Mouse (Mus musculus) kidney, adult 2 months (tissue): ENCODE data around the gene Rbms1. TPM values are rescaled to one million over a fixed set of nuclear protein-coding genes. Genes with fewer than 3 reads are reported as not detected.

Source experiments
- DNase-seq: peaks from one replicate; pipeline ENCODE4 v3.0.0; 2021
- H3K27ac ChIP-seq: fragments of 200-500 bp; 2 replicates; pipeline ENCODE4 v1.5.1; 2012; ENCODE audit warnings: low read depth, low read length, control low read depth, inconsistent platforms; ENCODE audit not compliant: insufficient read depth
- H3K27me3 ChIP-seq: fragments of 200-500 bp; replicated peaks from 2 replicates; pipeline ENCODE4 v1.6.1; 2012; ENCODE audit warnings: mild to moderate bottlenecking, moderate library complexity, low read length, inconsistent platforms; ENCODE audit not compliant: control insufficient read depth, insufficient read depth
- H3K36me3 ChIP-seq: fragments of 200-500 bp; 2 replicates; pipeline ENCODE4 v1.6.1; 2012; ENCODE audit warnings: mild to moderate bottlenecking, moderate library complexity, low read length, inconsistent platforms; ENCODE audit not compliant: control insufficient read depth, insufficient read depth
- H3K4me1 ChIP-seq: fragments of 200-500 bp; 2 replicates; pipeline ENCODE4 v1.6.1; 2011; ENCODE audit warnings: low read length; ENCODE audit not compliant: control insufficient read depth, insufficient read depth
- H3K4me3 ChIP-seq: fragments of 200-500 bp; 2 replicates; pipeline ENCODE4 v1.5.1; 2011; ENCODE audit warnings: mild to moderate bottlenecking, low read depth, low read length, control low read depth; ENCODE audit not compliant: insufficient read depth
- CTCF ChIP-seq: fragments of 200-500 bp; conservative IDR thresholded peaks from 2 replicates; pipeline ENCODE4 v1.5.1; 2011; ENCODE audit warnings: low read depth, mild to moderate bottlenecking, control low read depth, low read length, moderate library complexity, mixed read lengths; ENCODE audit not compliant: insufficient read depth, insufficient read length
- POLR2A ChIP-seq: fragments of 200-500 bp; IDR thresholded peaks from one replicate; pipeline ENCODE4 v1.6.1; 2011; ENCODE audit warnings: low read depth, low read length, control low read depth
- WGBS: fragments of 180-500 bp; shearing (Covaris S2); methylation state at CpG from one replicate; pipeline ENCODE4 v1.1.7; 2018; 5-methylcytosine and 5-hydroxymethylcytosine counted together
- polyA plus RNA-seq: library from polyadenylated mRNA; depleted of rRNA; stranded (reverse); fragments of >200 nt; gene quantifications from 2 replicates; pipeline ENCODE4 v1.2.3, GENCODE M21; 2012

The Rbms1 gene
- polyA plus RNA-seq, 1 experiment = 73.8 TPM

- no peak for TF ChIP-seq CTCF
- 32% methylated on average over 15 of the region's 15 CpGs for WGBS
- peaks cover 21% of the 10 kb centered on the region for H3K4me1 ChIP-seq
- DNase-seq = no peak
- no peaks in the 10 kb centered on the region for H3K36me3 ChIP-seq
- no peaks in the 10 kb centered on the region for H3K27me3 ChIP-seq
- H3K4me3 ChIP-seq = peak overlapping the region; percentile 4; the same call in 1 of the 2 replicates
- H3K27ac ChIP-seq = no peak overlapping the region
These were observed 162.0 kb downstream of the Rbms1 start for GRCm38 (mm10) chr2:60800921-60801558.

GRCm38 (mm10) chr2:60799816-60800215 lies 163.2 kb downstream of the Rbms1 start:
- H3K4me1 ChIP-seq = peaks cover 20% of the 10 kb centered on the region
- no peaks in the 10 kb centered on the region for H3K27me3 ChIP-seq
- H3K27ac ChIP-seq = no peak overlapping the region
- WGBS = 82% methylated on average over 7 of the region's 7 CpGs
- DNase-seq = no peak
- H3K36me3 ChIP-seq = no peaks in the 10 kb centered on the region; the same call in 1 of the 2 replicates
- TF ChIP-seq CTCF (no peak), POLR2A (no peak)
- H3K4me3 ChIP-seq = no peak overlapping the region

- Histone ChIP-seq H3K27ac (no peak overlapping the region), H3K36me3 (no peaks in the 10 kb centered on the region; the same call in 1 of the 2 replicates), H3K27me3 (no peaks in the 10 kb centered on the region), H3K4me3 (no peak overlapping the region), H3K4me1 (peaks cover 17% of the 10 kb centered on the region)
- 91% methylated on average over 17 of the region's 17 CpGs for WGBS
- TF ChIP-seq CTCF (no peak), POLR2A (no peak)
- no peak for DNase-seq
These were observed 164.0 kb downstream of the Rbms1 start for GRCm38 (mm10) chr2:60798767-60799529.

- DNase-seq = no peak
- Histone ChIP-seq H3K4me3 (no peak overlapping the region), H3K36me3 (no peaks in the 10 kb centered on the region; the same call in 1 of the 2 replicates), H3K4me1 (peaks cover 9% of the 10 kb centered on the region), H3K27me3 (no peaks in the 10 kb centered on the region), H3K27ac (no peak overlapping the region)
- TF ChIP-seq POLR2A (no peak), CTCF (no peak)
- 85% methylated on average over 17 of the region's 17 CpGs for WGBS
These were observed 165.9 kb downstream of the Rbms1 start for GRCm38 (mm10) chr2:60796969-60797669.

GRCm38 (mm10) chr2:60796616-60796968 lies 166.4 kb downstream of the Rbms1 start:
- H3K4me3 ChIP-seq = no peak overlapping the region
- no peaks in the 10 kb centered on the region; the same call in 1 of the 2 replicates for H3K36me3 ChIP-seq
- 99% methylated on average over 2 of the region's 2 CpGs for WGBS
- TF ChIP-seq POLR2A (no peak), CTCF (no peak)
- DNase-seq = no peak
- H3K4me1 ChIP-seq = peaks cover 6% of the 10 kb centered on the region
- no peaks in the 10 kb centered on the region for H3K27me3 ChIP-seq
- H3K27ac ChIP-seq = no peak overlapping the region

- Histone ChIP-seq H3K4me1 (no peaks in the 10 kb centered on the region), H3K27me3 (no peaks in the 10 kb centered on the region), H3K4me3 (no peak overlapping the region), H3K27ac (no peak overlapping the region), H3K36me3 (no peaks in the 10 kb centered on the region; the same call in 1 of the 2 replicates)
- DNase-seq = no peak
- TF ChIP-seq CTCF = no peak
- TF ChIP-seq POLR2A = no peak
- WGBS = 84% methylated on average over 9 of the region's 9 CpGs
These were observed 167.1 kb downstream of the Rbms1 start for GRCm38 (mm10) chr2:60795861-60796260.

- Histone ChIP-seq H3K4me3 (no peak overlapping the region), H3K36me3 (no peaks in the 10 kb centered on the region; the same call in 1 of the 2 replicates), H3K4me1 (no peaks in the 10 kb centered on the region), H3K27me3 (no peaks in the 10 kb centered on the region), H3K27ac (no peak overlapping the region)
- 84% methylated on average over 4 of the region's 4 CpGs for WGBS
- TF ChIP-seq CTCF = no peak
- TF ChIP-seq POLR2A = no peak
- DNase-seq = no peak
These were observed 170.5 kb downstream of the Rbms1 start for GRCm38 (mm10) chr2:60792506-60792905.
